8 mouse cellular contexts compared by ENCODE assay signal in the genomic region with DNA sequence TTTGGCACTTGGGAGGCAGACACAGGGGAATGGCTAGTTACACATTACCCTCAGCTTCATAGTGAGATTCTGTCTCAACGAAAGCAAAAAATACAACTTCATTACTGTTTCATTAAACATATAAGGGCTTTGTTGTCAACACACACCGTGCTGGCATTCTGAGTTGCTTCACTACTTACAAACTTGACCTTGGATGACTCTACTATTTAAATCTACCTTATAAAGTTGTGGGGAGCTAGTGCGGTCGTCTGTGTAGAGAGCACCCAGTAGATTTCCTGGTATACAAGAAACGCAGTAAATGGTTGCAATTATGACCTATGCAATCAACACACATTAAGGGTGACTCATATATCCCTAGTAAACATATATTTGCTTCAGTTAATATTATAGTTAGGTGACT. TPM values are rescaled to one million over a fixed set of nuclear protein-coding genes. Genes with fewer than 3 reads are reported as not detected.
DNase-seq lines count a peak whose midpoint lies in the region; ATAC-seq lines count a peak whose summit lies in the region.

No protein-coding gene starts in this region.

- DNase-seq in layer of hippocampus, adult 11-12 months (ENCODE audit: low spot score): peak; percentile 22
- no peak for DNase-seq in layer of hippocampus, postnatal 14 days (ENCODE audit: low spot score in 2 of 2)
- peak; percentile 38 for DNase-seq in midbrain, embryonic 14.5 days
- DNase-seq in Muller cell, postnatal 12 days (ENCODE audit: inconsistent ontology term): no peak
- no peak for DNase-seq in gastrocnemius, adult 8-10 months (ENCODE audit: low spot score in 2 of 2)
- no peak for DNase-seq in kidney, postnatal 14 days

- no peaks in the 10 kb centered on the region for H3K36me3 ChIP-seq in hindbrain, embryonic 12.5 days
- H3K36me3 ChIP-seq in midbrain, embryonic 14.5 days (ENCODE audit: control insufficient read depth, insufficient read depth, low read length): no peaks in the 10 kb centered on the region

- 0 out of 2 replicates have a peak, but pooled peaks cover 2% of the 10 kb centered on the region for H3K27me3 ChIP-seq in hindbrain, embryonic 12.5 days
- H3K27me3 ChIP-seq in midbrain, embryonic 14.5 days (ENCODE audit: control insufficient read depth, insufficient read depth, low read length): no peaks in the 10 kb centered on the region

- H3K4me1 ChIP-seq in brown adipose tissue, adult 24 weeks (ENCODE audit: control insufficient read depth, insufficient read depth, insufficient read length, low read length): 0 out of 2 replicates have a peak, but pooled peaks cover 2% of the 10 kb centered on the region
- H3K4me1 ChIP-seq in hindbrain, embryonic 12.5 days: peaks cover 15% of the 10 kb centered on the region
- H3K4me1 ChIP-seq in midbrain, embryonic 14.5 days (ENCODE audit: control insufficient read depth, insufficient read depth, low read length): peaks cover 17% of the 10 kb centered on the region

- H3K4me2 ChIP-seq in hindbrain, embryonic 12.5 days (replicated peaks): peak overlapping the region; percentile 80
- H3K4me2 ChIP-seq in midbrain, embryonic 14.5 days (ENCODE audit: low read length): peak overlapping the region; percentile 69

- H3K4me3 ChIP-seq in brown adipose tissue, adult 24 weeks (ENCODE audit: insufficient read depth, low read depth, low read length): peak overlapping the region; percentile 64
- H3K4me3 ChIP-seq in hindbrain, embryonic 12.5 days: peak overlapping the region; percentile 100
- H3K4me3 ChIP-seq in midbrain, embryonic 14.5 days (replicated peaks; ENCODE audit: low read depth, low read length): peak overlapping the region; percentile 98

- H3K9ac ChIP-seq in hindbrain, embryonic 12.5 days: peak overlapping the region; percentile 96
- peak overlapping the region; percentile 86 for H3K9ac ChIP-seq in midbrain, embryonic 14.5 days (replicated peaks; ENCODE audit: low read length)

- peak; percentile 24; the same call in 1 of the 2 replicates for ATAC-seq in hindbrain, embryonic 12.5 days (ENCODE audit: low FRiP score)
- ATAC-seq in midbrain, embryonic 14.5 days (ENCODE audit: low FRiP score, low TSS enrichment): peak; percentile 14; the same call in 1 of the 2 replicates

- H3K27ac ChIP-seq in brown adipose tissue, adult 24 weeks (replicated peaks; ENCODE audit: low read depth, low read length): peak overlapping the region; percentile 69
- H3K27ac ChIP-seq in hindbrain, embryonic 12.5 days: peak overlapping the region; percentile 92
- H3K27ac ChIP-seq in midbrain, embryonic 14.5 days (replicated peaks; ENCODE audit: low read depth, low read length): peak overlapping the region; percentile 96

- WGBS in hindbrain, embryonic 12.5 days: 40% methylated on average over 5 of the region's 5 CpGs
- 36% methylated on average over 5 of the region's 5 CpGs for WGBS in midbrain, embryonic 14.5 days

- H3K9me3 ChIP-seq in hindbrain, embryonic 12.5 days (replicated peaks): no peaks in the 10 kb centered on the region
- H3K9me3 ChIP-seq in midbrain, embryonic 14.5 days (ENCODE audit: control insufficient read depth, low read length): no peaks in the 10 kb centered on the region

RNA-seq across cellular contexts. Expression of a gene that starts 0.7 kb away (rescaled TPM):
- total RNA-seq in layer of hippocampus, postnatal 14 days (2021): 10 to 100 TPM; 41.5 to 51.7 TPM
- 15.1 and 20.4 TPM in 2 replicates for polyA plus RNA-seq in brown adipose tissue, adult 24 weeks (2012; ENCODE audit: insufficient read depth, insufficient read length, missing spikeins)
- 40.5 and 40.6 TPM in 2 replicates for polyA plus RNA-seq in hindbrain, embryonic 12.5 days (2016; fragmentation: Nextera tagmentation; extraction: Ambion mirVana)
- 30.2 and 30.4 TPM in 2 replicates for polyA plus RNA-seq in midbrain, embryonic 14.5 days (2014; fragmentation: Nextera tagmentation; extraction: Ambion mirVana)
- total RNA-seq in gastrocnemius, adult 8-10 months (2022): 10 to 100 TPM; 35.3 to 47.4 (median 37.5) TPM

RNA-seq across cellular contexts. Expression of a gene that starts 59.1 kb away (rescaled TPM):
- 10 to 100 TPM; 69.9 to 70.3 TPM for total RNA-seq in layer of hippocampus, postnatal 14 days (2021)
- polyA plus RNA-seq in brown adipose tissue, adult 24 weeks (2012; ENCODE audit: insufficient read depth, insufficient read length, missing spikeins): 30.1 and 31.7 TPM in 2 replicates
- polyA plus RNA-seq in hindbrain, embryonic 12.5 days (2016; fragmentation: Nextera tagmentation; extraction: Ambion mirVana): 22.9 and 24.9 TPM in 2 replicates
- polyA plus RNA-seq in midbrain, embryonic 14.5 days (2014; fragmentation: Nextera tagmentation; extraction: Ambion mirVana): 19.2 and 27.0 TPM in 2 replicates
- total RNA-seq in gastrocnemius, adult 8-10 months (2022): 10 to 100 TPM; 33.0 to 40.0 (median 35.2) TPM

Comparison
In these comparisons a context has a peak if more than half of its experiments do, and no peak if none do; other contexts are left out.
1. DNase-seq: peak in layer of hippocampus, adult 11-12 months (single experiment) and midbrain, embryonic 14.5 days (single experiment); none in layer of hippocampus, postnatal 14 days (0 of 2), Muller cell, postnatal 12 days (single experiment), gastrocnemius, adult 8-10 months (0 of 2) and kidney, postnatal 14 days (single experiment).
2. Peak in every context shown above with its lines, with median percentiles within 50 percentile points of each other: H3K27ac ChIP-seq and H3K4me3 ChIP-seq.